Mouse (Mus musculus) cerebellum, adult (tissue): ENCODE results near the gene Kpna6.
A peak's percentile ranks its signal among the peaks of the same experiment; 100 is the strongest.

Experiments
- ATAC-seq: cut with Nextera tagmentation; 2 replicates; pipeline ENCODE4 v1.9.2; 2017; ENCODE audit warnings: mild to moderate bottlenecking, moderate library complexity, mixed read lengths; ENCODE audit not compliant: insufficient number of reproducible peaks, low FRiP score, low TSS enrichment

Gene Kpna6

GRCm38 (mm10) chr4:129618786-129619691 is 53.5 kb downstream of the Kpna6 start, which contains the start of gene Iqcc:
Iqcc (minus strand) TSS chr4:129619099.
- peak; percentile 72 for ATAC-seq

GRCm38 (mm10) chr4:129618031-129618430 is 54.5 kb downstream of the Kpna6 start:
- no peak for ATAC-seq

DNA sequence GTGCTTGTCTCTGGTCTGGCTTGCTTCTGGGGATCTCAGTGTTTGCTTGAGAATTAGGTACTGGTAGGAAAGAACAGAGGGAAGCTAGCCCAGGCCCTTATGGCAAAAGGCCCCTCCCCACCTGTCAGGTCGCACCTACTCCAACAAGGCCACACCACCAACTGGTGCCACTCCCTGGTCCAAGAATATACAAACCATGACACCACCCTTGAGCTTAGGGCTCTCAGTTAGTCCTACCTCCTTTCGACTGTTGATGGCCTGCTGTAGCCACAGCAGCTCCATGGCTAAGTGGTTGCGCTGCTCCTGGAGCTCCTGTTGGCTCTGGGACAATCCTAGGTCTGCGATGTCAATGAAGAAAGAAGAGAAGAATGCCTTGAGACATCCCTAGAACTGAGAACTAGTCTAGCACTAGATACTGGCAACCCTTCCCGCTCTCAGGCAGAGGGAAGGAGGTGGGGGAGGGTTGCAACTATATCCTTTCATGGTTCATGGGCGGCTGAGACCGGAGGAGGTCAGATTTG is 55.4 kb downstream of the Kpna6 start:
- no peak for ATAC-seq

DNA sequence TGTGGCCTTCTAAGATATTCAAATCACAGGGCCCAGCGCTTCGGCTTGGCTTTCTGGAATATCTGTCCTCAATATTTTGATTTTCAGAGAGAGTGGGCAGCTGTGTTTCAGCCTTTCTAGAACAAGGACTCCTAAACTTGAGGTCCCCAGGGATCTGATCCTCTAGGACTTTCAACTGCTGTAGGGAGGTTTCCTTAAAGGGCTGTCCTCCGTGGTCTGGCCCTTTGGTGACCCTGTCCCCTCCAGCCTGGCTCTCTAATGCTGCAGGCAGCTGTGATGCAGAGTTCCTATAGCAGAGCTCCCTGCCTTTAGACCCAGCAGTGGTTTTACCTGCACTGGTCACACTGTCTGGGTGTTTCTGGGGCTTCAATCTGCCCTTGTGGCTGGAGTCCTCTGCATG is 55.9 kb downstream of the Kpna6 start:
- ATAC-seq: no peak

- no peak for ATAC-seq
Observed at GRCm38 (mm10) chr4:129615801-129616290, 56.7 kb downstream of the Kpna6 start.

DNA sequence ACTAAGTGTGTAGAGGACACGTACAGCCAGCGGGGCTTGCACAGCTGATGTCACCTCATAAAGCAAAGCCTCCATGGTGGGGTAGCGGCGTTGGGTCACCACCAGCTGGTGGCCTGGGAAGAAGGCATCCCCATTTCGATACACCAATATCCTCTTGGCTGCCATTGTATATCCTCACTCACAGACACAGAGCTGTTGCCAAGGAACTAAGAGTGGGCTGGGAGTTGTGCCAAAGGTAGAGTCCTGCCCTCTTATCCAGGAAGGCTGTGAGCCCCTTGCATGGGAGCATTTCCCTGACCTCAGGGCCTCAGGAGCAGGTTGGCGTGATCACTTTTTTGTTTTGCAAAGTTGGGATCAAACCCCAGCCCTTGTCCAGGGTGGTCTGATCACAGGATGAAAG is 58.5 kb downstream of the Kpna6 start, which contains the start of gene Dcdc2b:
Dcdc2b (minus strand) TSS at position 165 of the 400 bp plus-strand sequence.
- ATAC-seq: no peak

GRCm38 (mm10) chr4:129610472-129610871 is 62.1 kb downstream of the Kpna6 start:
- no peak for ATAC-seq

GRCm38 (mm10) chr4:129610026-129610425 is 62.5 kb downstream of the Kpna6 start:
- no peak for ATAC-seq

- no peak for ATAC-seq
Observed at GRCm38 (mm10) chr4:129609139-129609631, 63.4 kb downstream of the Kpna6 start.

GRCm38 (mm10) chr4:129608426-129609025 is 64.0 kb downstream of the Kpna6 start:
- peak; percentile 73; the same call in 1 of the 2 replicates for ATAC-seq

- peak; percentile 90 for ATAC-seq
Observed at GRCm38 (mm10) chr4:129600233-129601158, 72.1 kb downstream of the Kpna6 start, which contains the start of the genes Eif3i and Tmem234. Eif3i (minus strand) TSS chr4:129600648. Tmem234 (plus strand) TSS chr4:129600668.
